Mouse (Mus musculus) thymus, adult 2 months (tissue): ENCODE results near the gene Pde1c. TPM values are rescaled to one million over a fixed set of nuclear protein-coding genes. Genes with fewer than 3 reads are reported as not detected.

Experiments
- DNase-seq: peaks from one replicate; pipeline ENCODE4 v3.0.0; 2021
- H3K27ac ChIP-seq: fragments of 200-500 bp; 2 replicates; pipeline ENCODE4 v1.5.1; 2012; ENCODE audit warnings: low read length, control low read depth; ENCODE audit not compliant: control insufficient read depth, insufficient read depth
- H3K27me3 ChIP-seq: fragments of 200-500 bp; 2 replicates; pipeline ENCODE4 v1.6.1; 2012; ENCODE audit warnings: mild to moderate bottlenecking, low read length, moderate library complexity, mixed read lengths; ENCODE audit not compliant: control insufficient read depth, insufficient read depth
- H3K36me3 ChIP-seq: fragments of 200-500 bp; 2 replicates; pipeline ENCODE4 v1.6.1; 2012; ENCODE audit warnings: mild to moderate bottlenecking, low read length, moderate library complexity; ENCODE audit not compliant: control insufficient read depth, insufficient read depth
- H3K4me1 ChIP-seq: fragments of 200-500 bp; replicated peaks from 2 replicates; pipeline ENCODE4 v1.6.1; 2012; ENCODE audit warnings: low read length; ENCODE audit not compliant: control insufficient read depth, insufficient read depth
- H3K4me3 ChIP-seq: fragments of 200-500 bp; 2 replicates; pipeline ENCODE4 v1.5.1; 2012; ENCODE audit warnings: mild to moderate bottlenecking, low read length, control low read depth, moderate library complexity; ENCODE audit not compliant: control insufficient read depth, insufficient read depth
- CTCF ChIP-seq: fragments of 200-500 bp; IDR thresholded peaks from 2 replicates; pipeline ENCODE4 v1.5.1; 2012; ENCODE audit warnings: mild to moderate bottlenecking, control low read depth, low read length, moderate library complexity, borderline replicate concordance; ENCODE audit not compliant: control insufficient read depth, poor library complexity, insufficient read depth; ENCODE audit errors: extremely low read depth
- POLR2A ChIP-seq: fragments of 200-500 bp; IDR thresholded peaks from 2 replicates; pipeline ENCODE4 v1.6.1; 2012; ENCODE audit warnings: mild to moderate bottlenecking, low read length, control low read depth, moderate library complexity; ENCODE audit not compliant: control insufficient read depth, poor library complexity, insufficient read depth; ENCODE audit errors: extremely low read depth
- WGBS: fragments of 180-500 bp; shearing (Covaris S2); methylation state at CpG from one replicate; pipeline ENCODE4 v1.1.7; 2018; 5-methylcytosine and 5-hydroxymethylcytosine counted together
- polyA plus RNA-seq: library from polyadenylated mRNA; depleted of rRNA; stranded (reverse); fragments of >200 nt; gene quantifications from 2 replicates; pipeline ENCODE4 v1.2.3, GENCODE M21; 2012

Pde1c gene
- polyA plus RNA-seq, 1 experiment = 1.8 TPM

DNA sequence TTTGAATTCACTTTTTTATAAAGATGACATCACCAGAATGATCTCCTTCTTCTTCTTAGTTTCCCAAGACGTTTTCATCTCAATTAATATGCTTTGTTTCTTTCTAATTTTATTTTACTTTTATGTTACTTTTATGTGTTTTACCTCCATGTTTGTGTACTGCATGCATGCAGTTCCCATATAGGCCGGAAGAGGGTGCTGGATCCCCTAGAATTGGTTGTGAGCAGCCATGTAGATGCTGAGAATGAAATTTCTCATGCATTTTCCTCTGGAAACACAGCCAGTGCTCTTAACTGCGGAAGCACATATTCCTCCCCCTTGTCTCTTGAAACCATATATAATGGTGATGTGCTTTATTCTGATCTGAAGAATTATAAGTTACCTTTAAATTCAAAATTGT lies 110.8 kb downstream of the Pde1c start:
- Histone ChIP-seq H3K27ac (no peak overlapping the region), H3K27me3 (no peaks in the 10 kb centered on the region), H3K4me3 (no peak overlapping the region), H3K36me3 (no peaks in the 10 kb centered on the region), H3K4me1 (no peaks in the 10 kb centered on the region)
- WGBS = 62% methylated on average over 3 of the region's 3 CpGs
- TF ChIP-seq CTCF (no peak), POLR2A (no peak)
- peak; percentile 9 for DNase-seq

DNA sequence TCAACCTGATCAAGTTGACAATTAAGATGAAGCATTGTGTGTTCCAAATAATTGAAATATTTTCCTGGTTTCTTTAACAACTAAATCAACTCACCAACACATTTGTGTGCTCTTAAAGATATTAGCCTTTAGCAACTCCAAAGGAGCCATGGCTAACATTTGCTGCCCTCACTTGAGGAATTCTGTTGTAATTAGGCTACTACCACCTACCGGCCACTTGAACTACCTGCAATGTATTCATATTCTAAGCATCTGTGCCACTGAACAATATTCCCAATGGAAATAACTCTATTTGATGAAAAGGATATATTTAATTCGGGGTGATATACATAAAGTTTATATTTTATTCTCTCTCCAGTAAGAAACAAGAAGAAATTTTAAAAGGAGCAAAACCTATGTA lies 121.0 kb downstream of the Pde1c start:
- H3K27ac ChIP-seq = no peak overlapping the region
- H3K36me3 ChIP-seq = no peaks in the 10 kb centered on the region
- 36% methylated on average over 2 of the region's 2 CpGs for WGBS
- H3K4me1 ChIP-seq = no peaks in the 10 kb centered on the region
- no peaks in the 10 kb centered on the region for H3K27me3 ChIP-seq
- no peak for DNase-seq
- H3K4me3 ChIP-seq = no peak overlapping the region
- TF ChIP-seq POLR2A = no peak
- no peak for TF ChIP-seq CTCF

DNA sequence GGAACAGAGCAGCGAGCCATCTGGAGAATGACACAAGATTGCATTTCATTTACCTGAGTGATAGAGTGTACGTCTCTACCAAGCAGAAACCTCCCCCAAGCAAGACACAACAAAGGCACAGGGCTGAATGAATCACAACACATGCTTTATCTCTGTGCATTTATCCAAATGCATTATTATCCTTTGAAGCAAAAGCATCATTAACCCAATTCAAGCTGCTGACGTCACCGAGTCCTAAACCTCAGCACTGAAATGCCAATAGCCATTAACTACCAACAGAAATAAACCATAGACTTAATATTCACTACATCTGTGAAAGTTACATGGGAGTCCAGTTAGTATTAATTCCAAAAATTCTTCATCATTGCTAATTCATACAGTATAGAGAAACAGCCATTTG lies 127.4 kb downstream of the Pde1c start:
- Histone ChIP-seq H3K36me3 (no peaks in the 10 kb centered on the region), H3K4me3 (no peak overlapping the region), H3K4me1 (no peaks in the 10 kb centered on the region), H3K27me3 (no peaks in the 10 kb centered on the region), H3K27ac (no peak overlapping the region)
- TF ChIP-seq POLR2A = no peak
- TF ChIP-seq CTCF = no peak
- no peak for DNase-seq
- WGBS = 94% methylated on average over 4 of the region's 4 CpGs

GRCm38 (mm10) chr6:56425846-56426245 lies 143.1 kb downstream of the Pde1c start:
- H3K4me3 ChIP-seq = no peak overlapping the region

DNA sequence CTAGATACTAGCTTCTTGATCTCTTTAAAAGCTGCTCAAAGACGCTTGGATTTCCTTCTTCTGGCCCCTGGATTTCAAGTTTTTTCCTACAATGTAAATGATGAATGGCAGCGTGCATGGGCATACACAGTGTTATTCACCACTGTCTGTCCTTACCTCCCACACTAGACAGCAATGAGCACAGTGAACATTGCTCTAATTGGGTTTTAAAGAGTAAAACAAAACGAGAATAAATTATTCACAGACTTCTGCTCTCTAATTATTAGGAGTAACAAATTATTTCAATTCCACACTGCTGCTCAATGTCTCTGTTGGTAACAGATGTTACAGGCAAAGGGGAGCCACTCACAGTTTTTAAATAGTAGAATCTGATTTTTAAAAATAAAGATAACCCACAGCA lies 146.0 kb downstream of the Pde1c start:
- Histone ChIP-seq H3K27ac (no peak overlapping the region), H3K4me3 (no peak overlapping the region), H3K36me3 (no peaks in the 10 kb centered on the region), H3K4me1 (no peaks in the 10 kb centered on the region), H3K27me3 (no peaks in the 10 kb centered on the region)
- 85% methylated on average over 3 of the region's 3 CpGs for WGBS
- no peak for TF ChIP-seq CTCF
- TF ChIP-seq POLR2A = no peak
- DNase-seq = no peak

More at GRCm38 (mm10) chr6:56425846-56426245, 143.1 kb downstream of the Pde1c start:
- H3K27me3 ChIP-seq = no peaks in the 10 kb centered on the region
- no peak for TF ChIP-seq POLR2A
- H3K27ac ChIP-seq = no peak overlapping the region
- H3K4me1 ChIP-seq = no peaks in the 10 kb centered on the region
- 91% methylated on average over 5 of the region's 5 CpGs for WGBS
- H3K36me3 ChIP-seq = no peaks in the 10 kb centered on the region
- no peak for DNase-seq

DNA sequence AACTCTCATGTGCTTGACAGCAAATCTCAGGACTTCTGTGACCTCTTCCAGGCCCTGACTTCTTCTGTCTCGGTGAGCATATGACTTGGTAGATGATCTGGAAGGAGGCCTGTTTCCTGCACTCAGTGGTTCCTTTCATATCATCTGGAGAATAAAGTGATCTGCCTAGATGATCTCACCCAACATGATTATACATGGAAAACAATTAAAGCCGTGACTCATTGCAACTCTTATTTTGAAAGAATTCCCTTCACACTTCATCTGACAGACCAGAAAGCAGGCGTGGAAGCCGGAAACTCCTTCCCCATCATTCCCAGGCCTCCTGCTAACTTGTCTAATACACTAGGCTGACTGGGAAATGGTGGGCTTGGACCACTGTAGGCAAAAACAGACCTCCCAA lies 152.7 kb downstream of the Pde1c start:
- Histone ChIP-seq H3K36me3 (no peaks in the 10 kb centered on the region), H3K27ac (no peak overlapping the region), H3K27me3 (no peaks in the 10 kb centered on the region), H3K4me1 (no peaks in the 10 kb centered on the region), H3K4me3 (no peak overlapping the region)
- WGBS = 87% methylated on average over 4 of the region's 4 CpGs
- no peak for TF ChIP-seq POLR2A
- no peak for TF ChIP-seq CTCF
- no peak for DNase-seq

GRCm38 (mm10) chr6:56389178-56389577 lies 179.7 kb downstream of the Pde1c start:
- no peaks in the 10 kb centered on the region for H3K4me1 ChIP-seq
- H3K27ac ChIP-seq = no peak overlapping the region
- H3K4me3 ChIP-seq = no peak overlapping the region
- H3K36me3 ChIP-seq = no peaks in the 10 kb centered on the region
- no peak for DNase-seq
- WGBS = 93% methylated on average over 5 of the region's 5 CpGs
- no peak for TF ChIP-seq CTCF
- no peak for TF ChIP-seq POLR2A
- H3K27me3 ChIP-seq = no peaks in the 10 kb centered on the region
